Mouse (Mus musculus): ENCODE results near the gene Syp. TPM values are rescaled to one million over a fixed set of nuclear protein-coding genes. Genes with fewer than 3 reads are reported as not detected.

The Syp gene
- polyA plus RNA-seq, 1 experiment from 2014 or later = 10.9 TPM

DNA sequence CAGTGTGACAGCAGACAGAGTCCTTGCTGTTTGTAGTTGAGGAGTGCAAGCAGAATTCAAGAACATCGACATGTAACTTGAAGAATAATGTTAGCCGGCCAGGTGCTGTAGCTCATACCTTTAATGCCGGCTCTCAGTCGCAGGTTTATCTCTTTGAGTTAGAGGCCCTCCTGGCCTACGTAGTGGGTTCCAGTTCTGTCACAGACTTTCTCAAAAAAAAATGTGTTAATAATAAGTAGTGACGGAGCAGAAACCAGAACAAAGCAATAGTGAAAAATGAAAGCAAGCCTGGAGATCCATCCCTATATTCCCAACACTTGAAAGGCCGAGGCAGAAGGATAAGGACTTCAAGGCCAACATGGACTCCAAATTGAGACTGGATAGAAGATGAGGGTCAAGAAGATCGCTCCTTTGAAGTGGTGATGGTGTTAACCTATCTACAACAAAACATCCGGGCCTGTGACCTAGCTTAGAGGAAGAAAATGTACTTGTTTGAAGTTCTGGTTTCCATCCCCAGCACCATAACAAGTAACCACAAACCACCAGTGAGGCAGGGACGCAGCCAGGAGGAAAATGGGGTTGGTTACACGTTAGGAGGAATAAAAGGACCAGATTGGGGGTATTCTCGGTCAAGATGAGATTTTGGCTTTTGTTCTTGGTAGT lies 20.3 kb upstream of the Syp start:
- H3K27me3 ChIP-seq (ENCODE audit: control insufficient read depth, insufficient read depth, low read length) = no peaks in the 10 kb centered on the region
- 83% methylated on average over 12 of the region's 12 CpGs for WGBS
- no peak overlapping the region for H3K27ac ChIP-seq (ENCODE audit: low read depth, low read length)
- H3K4me2 ChIP-seq = no peak overlapping the region
- no peak for DNase-seq (ENCODE audit: low spot score, missing footprints)
- no peaks in the 10 kb centered on the region for H3K9me3 ChIP-seq (ENCODE audit: control insufficient read depth, low read length)
- no peak for ATAC-seq (ENCODE audit: low FRiP score)
- no peaks in the 10 kb centered on the region for H3K36me3 ChIP-seq (ENCODE audit: control insufficient read depth, insufficient read depth, low read length)
- H3K4me3 ChIP-seq (ENCODE audit: low read depth, low read length) = no peak overlapping the region
- no peaks in the 10 kb centered on the region for H3K4me1 ChIP-seq (ENCODE audit: control insufficient read depth, insufficient read depth, low read length)
- H3K9ac ChIP-seq (ENCODE audit: low read length) = no peak overlapping the region

DNA sequence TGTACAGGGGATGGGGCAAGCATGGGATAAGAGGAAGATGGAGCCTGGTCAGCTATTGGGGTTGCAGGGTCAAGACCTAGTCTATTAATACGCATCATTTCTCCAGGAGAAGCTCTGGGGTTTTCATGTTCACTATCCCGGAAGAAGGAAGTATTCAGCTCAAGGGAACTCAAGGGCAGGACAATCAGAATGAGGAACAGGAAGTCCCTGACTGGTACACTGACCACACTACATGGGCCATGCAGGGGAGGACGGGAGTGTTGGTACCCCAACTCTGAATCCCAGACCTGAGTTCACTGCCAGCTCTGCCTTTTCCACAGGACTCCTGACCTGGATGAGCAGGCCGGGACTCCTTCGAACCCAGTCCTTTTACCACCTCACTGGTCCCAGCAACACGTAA lies 5.7 kb upstream of the Syp start:
- no peak for ATAC-seq (ENCODE audit: low FRiP score)
- no peak overlapping the region for H3K27ac ChIP-seq (ENCODE audit: low read depth, low read length)
- no peak for DNase-seq (ENCODE audit: low spot score, missing footprints)
- H3K9me3 ChIP-seq (ENCODE audit: control insufficient read depth, low read length) = no peaks in the 10 kb centered on the region
- H3K36me3 ChIP-seq (ENCODE audit: control insufficient read depth, insufficient read depth, low read length) = no peaks in the 10 kb centered on the region
- WGBS = 88% methylated on average over 6 of the region's 6 CpGs
- H3K9ac ChIP-seq (ENCODE audit: low read length) = no peak overlapping the region
- H3K27me3 ChIP-seq (ENCODE audit: control insufficient read depth, insufficient read depth, low read length) = no peaks in the 10 kb centered on the region
- no peak overlapping the region for H3K4me3 ChIP-seq (ENCODE audit: low read depth, low read length)
- no peaks in the 10 kb centered on the region for H3K4me1 ChIP-seq (ENCODE audit: control insufficient read depth, insufficient read depth, low read length)
- H3K4me2 ChIP-seq = no peak overlapping the region

DNA sequence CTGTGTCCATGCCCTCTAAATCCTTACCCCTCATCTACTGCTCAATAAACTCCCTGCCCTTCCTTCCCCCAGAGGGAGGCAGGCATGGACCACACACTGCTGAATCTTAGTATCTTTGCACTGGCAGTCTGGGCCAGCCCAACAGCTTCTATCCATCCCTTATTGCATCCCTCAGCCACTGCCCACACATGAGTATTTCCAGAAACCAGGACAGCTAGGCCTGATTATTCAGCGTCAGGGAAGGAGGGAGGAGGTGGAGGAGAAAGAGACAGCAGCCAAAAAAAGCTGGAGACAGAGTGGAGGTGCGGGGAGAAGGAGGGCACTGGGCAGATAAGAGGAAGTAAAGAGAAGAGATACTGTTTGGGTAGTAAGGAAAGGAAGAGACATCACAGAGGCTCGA lies 3.2 kb upstream of the Syp start:
- ATAC-seq (ENCODE audit: low FRiP score) = no peak
- no peaks in the 10 kb centered on the region for H3K9me3 ChIP-seq (ENCODE audit: control insufficient read depth, low read length)

DNA sequence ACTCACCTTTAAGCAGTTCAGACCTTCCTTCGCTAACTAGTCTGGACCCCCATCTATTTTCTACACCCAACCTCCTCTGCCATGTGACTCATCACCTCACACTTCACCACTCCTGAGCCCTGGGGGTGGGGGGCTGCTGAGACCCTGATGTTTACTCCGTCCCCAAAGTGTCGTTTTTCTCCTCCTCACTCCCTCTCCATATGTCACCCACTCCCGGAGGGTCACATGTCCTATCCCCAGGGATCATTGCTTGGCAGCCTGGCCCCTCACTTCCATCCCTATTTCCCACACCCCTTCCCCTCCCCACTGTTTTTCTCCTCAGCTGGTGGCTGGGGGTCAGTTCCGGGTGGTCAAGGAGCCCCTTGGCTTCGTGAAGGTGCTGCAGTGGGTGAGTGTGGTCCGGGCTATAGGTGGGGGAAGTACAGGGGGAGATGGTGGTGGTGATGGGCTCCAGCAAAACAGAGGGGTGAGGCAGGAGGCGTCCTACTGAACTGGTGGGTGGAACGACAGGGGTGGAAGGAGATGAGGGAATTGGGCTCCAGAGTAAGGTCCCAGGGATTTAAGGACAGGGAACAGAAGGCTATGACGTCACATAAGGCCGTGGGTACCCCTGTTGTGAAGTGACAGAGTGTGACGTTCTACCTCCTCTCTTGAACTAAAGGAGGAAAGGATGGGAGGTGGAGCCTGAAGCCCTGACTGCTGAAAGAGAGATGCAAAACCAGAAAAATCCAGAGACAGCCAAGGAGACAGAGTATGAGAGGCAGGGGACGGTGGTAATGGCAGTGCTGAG lies 1.5 kb downstream of the Syp start:
- 20% methylated on average over 13 of the region's 13 CpGs for WGBS
- Histone ChIP-seq H3K9ac (ENCODE audit: low read length) (peak overlapping the region; percentile 60), H3K27ac (ENCODE audit: low read depth, low read length) (no peak overlapping the region)

More for the DNA sequence above, 3.2 kb upstream of the Syp start:
- Histone ChIP-seq H3K36me3 (ENCODE audit: control insufficient read depth, insufficient read depth, low read length) (no peaks in the 10 kb centered on the region), H3K27me3 (ENCODE audit: control insufficient read depth, insufficient read depth, low read length) (no peaks in the 10 kb centered on the region), H3K4me1 (ENCODE audit: control insufficient read depth, insufficient read depth, low read length) (no peaks in the 10 kb centered on the region), H3K4me2 (no peak overlapping the region), H3K4me3 (ENCODE audit: low read depth, low read length) (no peak overlapping the region), H3K27ac (ENCODE audit: low read depth, low read length) (no peak overlapping the region), H3K9ac (ENCODE audit: low read length) (no peak overlapping the region)
- no peak for DNase-seq (ENCODE audit: low spot score, missing footprints)
- 75% methylated on average over 3 of the region's 3 CpGs for WGBS

DNA sequence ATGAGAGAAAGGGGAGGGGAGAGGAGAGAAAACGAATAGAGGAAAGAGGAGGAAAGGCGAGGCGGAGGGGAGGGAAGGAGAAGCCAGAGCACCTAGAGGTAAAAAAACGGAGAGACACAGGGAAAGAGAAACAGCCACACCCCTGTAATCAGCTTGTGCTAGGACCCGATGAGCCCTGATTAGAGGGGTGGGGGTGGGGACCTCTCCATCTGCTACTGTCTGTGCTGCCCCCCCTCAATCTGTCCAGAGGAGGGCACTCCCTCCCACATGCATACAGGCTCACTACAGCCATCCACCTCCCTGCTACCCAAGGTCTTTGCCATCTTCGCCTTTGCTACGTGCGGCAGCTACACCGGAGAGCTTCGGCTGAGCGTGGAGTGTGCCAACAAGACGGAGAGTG lies 2.5 kb downstream of the Syp start:
- Histone ChIP-seq H3K4me1 (ENCODE audit: control insufficient read depth, insufficient read depth, low read length) (no peaks in the 10 kb centered on the region), H3K9ac (ENCODE audit: low read length) (no peak overlapping the region), H3K27me3 (ENCODE audit: control insufficient read depth, insufficient read depth, low read length) (no peaks in the 10 kb centered on the region), H3K4me2 (0 out of 2 replicates have a peak overlapping the region, but pooled peaks have one; percentile 4), H3K36me3 (ENCODE audit: control insufficient read depth, insufficient read depth, low read length) (no peaks in the 10 kb centered on the region), H3K9me3 (ENCODE audit: control insufficient read depth, low read length) (no peaks in the 10 kb centered on the region), H3K4me3 (ENCODE audit: low read depth, low read length) (no peak overlapping the region), H3K27ac (ENCODE audit: low read depth, low read length) (no peak overlapping the region)
- ATAC-seq (ENCODE audit: low FRiP score) (no peak), DNase-seq (ENCODE audit: low spot score, missing footprints) (no peak)
- 49% methylated on average over 12 of the region's 12 CpGs for WGBS

More for the DNA sequence above, 1.5 kb downstream of the Syp start:
- no peaks in the 10 kb centered on the region for H3K4me1 ChIP-seq (ENCODE audit: control insufficient read depth, insufficient read depth, low read length)
- no peak for DNase-seq (ENCODE audit: low spot score, missing footprints)
- no peaks in the 10 kb centered on the region for H3K9me3 ChIP-seq (ENCODE audit: control insufficient read depth, low read length)
- no peaks in the 10 kb centered on the region for H3K36me3 ChIP-seq (ENCODE audit: control insufficient read depth, insufficient read depth, low read length)
- ATAC-seq (ENCODE audit: low FRiP score) = peak; percentile 31; the same call in 1 of the 2 replicates
- H3K4me2 ChIP-seq = peak overlapping the region; percentile 51
- peak overlapping the region; percentile 45 for H3K4me3 ChIP-seq (ENCODE audit: low read depth, low read length)
- H3K27me3 ChIP-seq (ENCODE audit: control insufficient read depth, insufficient read depth, low read length) = no peaks in the 10 kb centered on the region

DNA sequence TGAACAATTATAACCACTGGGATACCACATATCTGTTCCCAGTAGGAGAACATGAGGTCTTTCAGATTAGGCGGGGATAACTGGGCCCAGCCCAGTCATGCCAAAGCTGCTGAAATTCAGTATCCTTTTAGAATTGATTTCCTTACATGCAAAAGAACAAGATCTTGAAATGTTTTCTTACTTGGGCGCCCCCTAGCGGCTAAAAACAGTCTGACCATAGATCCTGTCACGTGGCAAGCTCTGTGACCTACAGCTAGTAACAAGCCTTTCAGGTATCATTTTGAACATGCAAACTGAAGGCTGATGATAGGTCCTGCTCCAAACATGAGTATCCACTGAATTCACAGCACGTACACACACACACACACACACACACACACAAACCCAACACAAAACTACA lies 7.1 kb downstream of the Syp start:
- Histone ChIP-seq H3K4me1 (ENCODE audit: control insufficient read depth, insufficient read depth, low read length) (no peaks in the 10 kb centered on the region), H3K27me3 (ENCODE audit: control insufficient read depth, insufficient read depth, low read length) (no peaks in the 10 kb centered on the region), H3K36me3 (ENCODE audit: control insufficient read depth, insufficient read depth, low read length) (no peaks in the 10 kb centered on the region), H3K4me3 (ENCODE audit: low read depth, low read length) (no peak overlapping the region), H3K9ac (ENCODE audit: low read length) (no peak overlapping the region), H3K4me2 (no peak overlapping the region), H3K27ac (ENCODE audit: low read depth, low read length) (no peak overlapping the region), H3K9me3 (ENCODE audit: control insufficient read depth, low read length) (no peaks in the 10 kb centered on the region)
- DNase-seq (ENCODE audit: low spot score, missing footprints) (peak; percentile 95), ATAC-seq (ENCODE audit: low FRiP score) (no peak)
- WGBS = 7% methylated on average over 5 of the region's 5 CpGs

DNA sequence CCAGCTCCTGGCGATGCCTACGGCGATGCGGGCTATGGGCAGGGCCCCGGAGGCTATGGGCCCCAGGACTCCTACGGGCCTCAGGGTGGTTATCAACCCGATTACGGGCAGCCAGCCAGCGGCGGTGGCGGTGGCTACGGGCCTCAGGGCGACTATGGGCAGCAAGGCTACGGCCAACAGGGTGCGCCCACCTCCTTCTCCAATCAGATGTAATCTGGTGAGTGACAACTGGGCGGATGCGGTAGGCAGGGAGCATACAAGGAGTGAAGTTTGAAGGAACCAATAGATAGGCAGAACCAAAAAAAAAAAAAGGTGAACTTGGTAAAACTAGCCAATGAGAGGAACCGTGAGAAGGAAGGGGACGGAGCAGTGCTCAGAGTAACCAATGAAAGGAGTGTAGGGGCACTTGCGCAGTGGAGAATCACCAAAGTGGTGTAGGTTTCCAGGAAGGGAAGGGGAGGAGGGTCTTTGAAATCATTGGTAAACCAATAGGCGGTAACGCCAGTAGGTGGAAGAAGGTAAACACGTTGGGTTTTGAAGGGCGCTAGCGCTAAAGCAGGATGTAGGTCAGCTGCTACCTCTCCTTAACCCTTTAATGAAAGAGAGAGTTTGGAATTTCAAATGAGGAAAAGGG lies 10.5 kb downstream of the Syp start:
- H3K27me3 ChIP-seq (ENCODE audit: control insufficient read depth, insufficient read depth, low read length) = no peaks in the 10 kb centered on the region
- peak overlapping the region; percentile 53 for H3K9ac ChIP-seq (ENCODE audit: low read length)
- H3K9me3 ChIP-seq (ENCODE audit: control insufficient read depth, low read length) = no peaks in the 10 kb centered on the region
- peak overlapping the region; percentile 46 for H3K4me2 ChIP-seq
- DNase-seq (ENCODE audit: low spot score, missing footprints) (peak; percentile 90), ATAC-seq (ENCODE audit: low FRiP score) (peak; percentile 97)
- H3K4me1 ChIP-seq (ENCODE audit: control insufficient read depth, insufficient read depth, low read length) = no peaks in the 10 kb centered on the region
- H3K36me3 ChIP-seq (ENCODE audit: control insufficient read depth, insufficient read depth, low read length) = no peaks in the 10 kb centered on the region
- no peak overlapping the region; the same call in 1 of the 2 replicates for H3K27ac ChIP-seq (ENCODE audit: low read depth, low read length)
- WGBS = 13% methylated on average over 25 of the region's 25 CpGs
- peak overlapping the region; percentile 29 for H3K4me3 ChIP-seq (ENCODE audit: low read depth, low read length)

DNA sequence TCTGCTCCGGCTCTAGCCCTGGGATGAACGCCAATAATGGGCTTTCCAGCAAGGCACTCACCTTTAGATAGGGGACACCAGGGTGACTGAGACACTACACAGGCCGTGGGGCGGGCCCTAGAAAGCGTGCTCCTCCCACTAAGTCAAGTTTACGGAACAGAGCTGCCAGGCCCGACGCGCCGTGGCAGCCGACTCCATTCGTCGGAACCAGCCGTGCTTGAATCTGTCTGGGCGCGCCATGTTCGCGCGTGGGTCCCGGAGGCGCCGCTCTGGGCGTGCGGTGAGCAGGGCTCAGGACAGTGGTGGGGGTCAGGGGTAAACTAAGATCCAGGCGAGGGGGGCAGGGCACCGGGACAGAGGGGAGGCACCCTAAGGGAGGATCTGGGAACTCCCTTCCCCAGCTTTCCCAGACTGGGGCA lies 19.0 kb downstream of the Syp start, which contains the start of gene Prickle3:
Prickle3 (plus strand) TSS at position 40 of the 419 bp plus-strand sequence.
- H3K27ac ChIP-seq (ENCODE audit: low read depth, low read length) = no peak within 1 kb of the TSS
- ATAC-seq (ENCODE audit: low FRiP score) = 0 out of 2 replicates have a peak, but pooled peaks have one; percentile 54
- DNase-seq (ENCODE audit: low spot score, missing footprints) = peak; percentile 85
- WGBS = 15% methylated on average over 26 of the region's 26 CpGs
- no peaks in the 10 kb centered on the region for H3K9me3 ChIP-seq (ENCODE audit: control insufficient read depth, low read length)
- H3K4me2 ChIP-seq = peak within 1 kb of the TSS; percentile 42
- peak within 1 kb of the TSS; percentile 23; the same call in 1 of the 2 replicates for H3K4me3 ChIP-seq (ENCODE audit: low read depth, low read length)
- no peaks in the 10 kb centered on the region for H3K36me3 ChIP-seq (ENCODE audit: control insufficient read depth, insufficient read depth, low read length)
- peaks cover 6% of the 10 kb centered on the region; the same call in 1 of the 2 replicates for H3K4me1 ChIP-seq (ENCODE audit: control insufficient read depth, insufficient read depth, low read length)
- no peaks in the 10 kb centered on the region for H3K27me3 ChIP-seq (ENCODE audit: control insufficient read depth, insufficient read depth, low read length)
- peak within 1 kb of the TSS; percentile 54; the same call in 1 of the 2 replicates for H3K9ac ChIP-seq (ENCODE audit: low read length)

All from midbrain, embryonic 11.5 days (tissue).